Mouse (Mus musculus) lung, embryonic 14.5 days (tissue): ENCODE results near the gene Hsp90ab1. TPM values are rescaled to one million over a fixed set of nuclear protein-coding genes. Genes with fewer than 3 reads are reported as not detected.

Experiments
- ATAC-seq: fragments of 200-750 bp; cut with Nextera tagmentation; 2 replicates; pipeline ENCODE4 v1.8.0; 2017; ENCODE audit warnings: mild to moderate bottlenecking, moderate TSS enrichment, moderate library complexity; ENCODE audit not compliant: insufficient read depth
- DNase-seq: peaks from one replicate; pipeline ENCODE4 v3.0.0-alpha.2; 2015
- H3K27ac ChIP-seq: fragments of 300-500 bp; sonication (generic); 2 replicates; pipeline ENCODE4 v1.5.1; 2014; ENCODE audit warnings: low read depth, mild to moderate bottlenecking, moderate library complexity
- H3K27me3 ChIP-seq: fragments of 300-500 bp; sonication (generic); 2 replicates; pipeline ENCODE4 v1.6.1; 2014; ENCODE audit warnings: low read length, control low read depth; ENCODE audit not compliant: insufficient read depth
- H3K36me3 ChIP-seq: fragments of 300-500 bp; sonication (generic); 2 replicates; pipeline ENCODE4 v1.6.1; 2014; ENCODE audit warnings: control low read depth; ENCODE audit not compliant: insufficient read depth
- H3K4me1 ChIP-seq: fragments of 300-500 bp; sonication (generic); 2 replicates; pipeline ENCODE4 v1.6.1; 2014; ENCODE audit warnings: antibody characterized with exemption, control low read depth; ENCODE audit not compliant: insufficient read depth
- H3K4me2 ChIP-seq: fragments of 300-500 bp; sonication (generic); 2 replicates; pipeline ENCODE4 v1.6.1; 2014; ENCODE audit warnings: mild to moderate bottlenecking
- H3K4me3 ChIP-seq: fragments of 300-500 bp; sonication (generic); 2 replicates; pipeline ENCODE4 v1.5.1; 2014; ENCODE audit warnings: low read depth, low read length
- H3K9ac ChIP-seq: fragments of 300-500 bp; sonication (generic); 2 replicates; pipeline ENCODE4 v1.6.1; 2014
- H3K9me3 ChIP-seq: fragments of 300-500 bp; sonication (generic); 2 replicates; pipeline ENCODE4 v1.6.1; 2016; ENCODE audit warnings: low read depth, low read length, control low read depth
- CTCF ChIP-seq: IDR thresholded peaks from 2 replicates; pipeline ENCODE4 v1.5.1; 2016; ENCODE audit warnings: antibody characterized with exemption, low read depth
- WGBS: fragments of 180-500 bp; shearing (Covaris S2); extraction: QIAGEN DNeasy Blood & Tissue Kit; methylation state at CpG from one replicate; pipeline ENCODE4 v1.1.7; 2014; 5-methylcytosine and 5-hydroxymethylcytosine counted together
- polyA plus RNA-seq: library from polyadenylated mRNA; unstranded; fragments of >200 nt; fragmentation: Nextera tagmentation; extraction: Ambion mirVana; gene quantifications from 2 replicates; pipeline ENCODE4 v1.2.1, GENCODE M21; 2014

Hsp90ab1 gene
- polyA plus RNA-seq, 1 experiment from 2014 or later = 1,564 TPM

GRCm38 (mm10) chr17:45579554-45579953 is 6.5 kb upstream of the Hsp90ab1 start:
- no peaks in the 10 kb centered on the region for H3K27me3 ChIP-seq
- H3K36me3 ChIP-seq = no peaks in the 10 kb centered on the region
- TF ChIP-seq CTCF = no peak
- H3K4me1 ChIP-seq = peaks cover 14% of the 10 kb centered on the region
- no peak overlapping the region for H3K4me3 ChIP-seq
- H3K9me3 ChIP-seq = no peaks in the 10 kb centered on the region
- no peak overlapping the region for H3K4me2 ChIP-seq
- DNase-seq (no peak), ATAC-seq (no peak)
- no peak overlapping the region for H3K27ac ChIP-seq
- H3K9ac ChIP-seq = no peak overlapping the region
- WGBS = 74% methylated on average over 4 of the region's 4 CpGs

- ATAC-seq = no peak
- TF ChIP-seq CTCF = peak; percentile 60
- 72% methylated on average over 7 of the region's 7 CpGs for WGBS
- H3K4me3 ChIP-seq = no peak overlapping the region
- peaks cover 11% of the 10 kb centered on the region for H3K4me1 ChIP-seq
- H3K36me3 ChIP-seq = no peaks in the 10 kb centered on the region
- H3K27ac ChIP-seq = 0 out of 2 replicates have a peak overlapping the region, but pooled peaks have one; percentile 36
- H3K9me3 ChIP-seq = no peaks in the 10 kb centered on the region
- no peaks in the 10 kb centered on the region for H3K27me3 ChIP-seq
- peak; percentile 64 for DNase-seq
- no peak overlapping the region for H3K9ac ChIP-seq
- no peak overlapping the region for H3K4me2 ChIP-seq
Observed at GRCm38 (mm10) chr17:45578843-45579242, 5.8 kb upstream of the Hsp90ab1 start.

GRCm38 (mm10) chr17:45578242-45578641 is 5.2 kb upstream of the Hsp90ab1 start:
- TF ChIP-seq CTCF = no peak
- DNase-seq = peak; percentile 28
- Histone ChIP-seq H3K27ac (peak overlapping the region; percentile 36; the same call in 1 of the 2 replicates), H3K4me3 (no peak overlapping the region), H3K27me3 (no peaks in the 10 kb centered on the region), H3K4me2 (no peak overlapping the region), H3K9ac (no peak overlapping the region), H3K36me3 (no peaks in the 10 kb centered on the region), H3K4me1 (peaks cover 8% of the 10 kb centered on the region; the same call in 1 of the 2 replicates), H3K9me3 (no peaks in the 10 kb centered on the region)
- 46% methylated on average over 5 of the region's 5 CpGs for WGBS
- ATAC-seq = no peak

GRCm38 (mm10) chr17:45575123-45575897 is 2.2 kb upstream of the Hsp90ab1 start:
- no peak overlapping the region for H3K4me2 ChIP-seq

GRCm38 (mm10) chr17:45574129-45574761 is 1.2 kb upstream of the Hsp90ab1 start:
- WGBS = 5% methylated on average over 17 of the region's 17 CpGs
- peak; percentile 38 for ATAC-seq
- Histone ChIP-seq H3K4me1 (peaks cover 9% of the 10 kb centered on the region; the same call in 1 of the 2 replicates), H3K27ac (peak overlapping the region; percentile 96), H3K4me3 (peak overlapping the region; percentile 68), H3K36me3 (peaks cover 32% of the 10 kb centered on the region), H3K9me3 (no peaks in the 10 kb centered on the region), H3K4me2 (peak overlapping the region; percentile 96), H3K27me3 (no peaks in the 10 kb centered on the region), H3K9ac (peak overlapping the region; percentile 83)
- peak; percentile 76 for DNase-seq
- no peak for TF ChIP-seq CTCF

More at GRCm38 (mm10) chr17:45575123-45575897, 2.2 kb upstream of the Hsp90ab1 start:
- ATAC-seq = no peak
- no peak for DNase-seq
- WGBS = 89% methylated on average over 8 of the region's 8 CpGs
- no peak overlapping the region for H3K27ac ChIP-seq
- H3K4me3 ChIP-seq = no peak overlapping the region
- H3K36me3 ChIP-seq = peaks cover 21% of the 10 kb centered on the region
- no peak for TF ChIP-seq CTCF
- H3K9me3 ChIP-seq = no peaks in the 10 kb centered on the region
- no peaks in the 10 kb centered on the region for H3K27me3 ChIP-seq
- H3K4me1 ChIP-seq = peaks cover 9% of the 10 kb centered on the region; the same call in 1 of the 2 replicates
- peak overlapping the region; percentile 83 for H3K9ac ChIP-seq

GRCm38 (mm10) chr17:45573780-45574123 is 681 bp upstream of the Hsp90ab1 start:
- Histone ChIP-seq H3K36me3 (peaks cover 36% of the 10 kb centered on the region), H3K4me1 (peaks cover 9% of the 10 kb centered on the region; the same call in 1 of the 2 replicates), H3K9me3 (no peaks in the 10 kb centered on the region), H3K9ac (peak overlapping the region; percentile 83), H3K4me3 (peak overlapping the region; percentile 68), H3K27ac (peak overlapping the region; percentile 96), H3K27me3 (no peaks in the 10 kb centered on the region), H3K4me2 (peak overlapping the region; percentile 96)
- ATAC-seq (peak; percentile 57), DNase-seq (peak; percentile 96)
- TF ChIP-seq CTCF = no peak
- WGBS = under 1% methylated on average over 18 of the region's 18 CpGs
